Mouse (Mus musculus) testis, adult 2 months (tissue): ENCODE measurements around the gene Cacna1c.

Source experiments
- CTCF ChIP-seq: fragments of 200-500 bp; IDR thresholded peaks from 2 replicates; pipeline ENCODE4 v1.5.1; 2012; ENCODE audit warnings: low read depth, mild to moderate bottlenecking, inconsistent platforms, low read length, moderate library complexity; ENCODE audit not compliant: control insufficient read depth, insufficient read depth, insufficient replicate concordance
- POLR2A ChIP-seq: fragments of 200-500 bp; IDR thresholded peaks from 2 replicates; pipeline ENCODE4 v1.6.1; 2012; ENCODE audit warnings: low read depth, mild to moderate bottlenecking, inconsistent platforms, low read length, moderate library complexity; ENCODE audit not compliant: control insufficient read depth

- TF ChIP-seq CTCF (no peak), POLR2A (peak; percentile 89)
Measured at GRCm38 (mm10) chr6:119175078-119175853, 21.0 kb downstream of the Cacna1c start, which contains the start of gene Dcp1b.
